Mouse (Mus musculus) lung, adult 2 months (tissue): Measurements from ENCODE around the gene Cacna2d1. TPM values are rescaled to one million over a fixed set of nuclear protein-coding genes. Genes with fewer than 3 reads are reported as not detected.

Source experiments
- DNase-seq: peaks from one replicate; pipeline ENCODE4 v3.0.0; 2022
- H3K4me1 ChIP-seq: fragments of 200-500 bp; 2 replicates; pipeline ENCODE4 v1.6.1; 2011; ENCODE audit warnings: low read length; ENCODE audit not compliant: control insufficient read depth, insufficient read depth
- H3K4me3 ChIP-seq: fragments of 200-500 bp; replicated peaks from 2 replicates; pipeline ENCODE3; 2011; ENCODE audit warnings: low read depth, mild to moderate bottlenecking, control low read depth, low read length; ENCODE audit errors: extremely low read depth
- CTCF ChIP-seq: fragments of 200-500 bp; IDR thresholded peaks from 2 replicates; pipeline ENCODE4 v1.5.1; 2011; ENCODE audit warnings: mild to moderate bottlenecking, low read length, control low read depth; ENCODE audit not compliant: insufficient read depth
- POLR2A ChIP-seq: fragments of 200-500 bp; IDR thresholded peaks from 2 replicates; pipeline ENCODE4 v1.6.1; 2011; ENCODE audit warnings: low read depth, mild to moderate bottlenecking, control low read depth, low read length, borderline replicate concordance; ENCODE audit errors: extremely low read depth
- WGBS: fragments of 180-500 bp; shearing (Covaris S2); methylation state at CpG from one replicate; pipeline ENCODE4 v1.1.7; 2018; 5-methylcytosine and 5-hydroxymethylcytosine counted together
- polyA plus RNA-seq: library from polyadenylated mRNA; depleted of rRNA; stranded (reverse); fragments of >200 nt; gene quantifications from 2 replicates; pipeline ENCODE4 v1.2.3, GENCODE M21; 2012

The Cacna2d1 gene
- polyA plus RNA-seq, 1 experiment, result 5.5 TPM

- WGBS, result 49% methylated on average over 14 of the region's 14 CpGs
- H3K4me1 ChIP-seq, result no peaks in the 10 kb centered on the region
- no peak for TF ChIP-seq POLR2A
- TF ChIP-seq CTCF, result no peak
- H3K4me3 ChIP-seq, result no peak overlapping the region
- DNase-seq, result no peak
Measured at GRCm38 (mm10) chr5:15935831-15936710, 1.6 kb downstream of the Cacna2d1 start.

DNA sequence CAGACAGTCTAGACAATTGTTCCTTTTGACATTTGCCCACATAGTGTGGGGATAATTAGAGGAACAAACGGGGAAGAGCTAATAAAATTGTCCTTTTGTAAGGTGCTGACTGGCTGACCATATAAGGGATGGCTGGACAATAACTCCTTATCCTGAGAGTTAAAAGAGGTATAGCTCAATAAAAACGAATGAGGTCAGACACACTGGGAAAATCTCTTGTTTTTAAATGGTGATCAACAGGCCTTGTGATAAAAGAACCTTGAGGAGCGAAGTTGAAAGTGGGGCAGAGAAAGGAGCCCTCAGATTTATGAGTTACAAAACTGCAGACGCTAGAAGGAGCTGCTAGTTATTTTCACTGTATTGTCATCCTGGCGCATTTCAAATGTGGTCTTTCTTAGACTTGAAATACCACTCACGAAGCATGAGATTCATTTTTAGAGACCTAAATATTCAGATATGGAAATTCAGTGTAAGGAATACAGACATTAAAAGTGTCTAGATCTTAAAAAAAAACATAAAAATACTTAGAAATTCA lies 6.8 kb downstream of the Cacna2d1 start:
- no peak for DNase-seq
- TF ChIP-seq CTCF (no peak), POLR2A (no peak)
- no peak overlapping the region for H3K4me3 ChIP-seq
- H3K4me1 ChIP-seq, result no peaks in the 10 kb centered on the region
- WGBS, result 67% methylated on average over 6 of the region's 6 CpGs

- H3K4me3 ChIP-seq, result no peak overlapping the region
- DNase-seq, result no peak
- 69% methylated on average over 4 of the region's 4 CpGs for WGBS
- no peaks in the 10 kb centered on the region for H3K4me1 ChIP-seq
- TF ChIP-seq CTCF (no peak), POLR2A (no peak)
Measured at GRCm38 (mm10) chr5:15942051-15942450, 7.6 kb downstream of the Cacna2d1 start.

GRCm38 (mm10) chr5:15948290-15949037 lies 14.0 kb downstream of the Cacna2d1 start:
- DNase-seq, result no peak
- Histone ChIP-seq H3K4me3 (no peak overlapping the region), H3K4me1 (no peaks in the 10 kb centered on the region)
- TF ChIP-seq POLR2A, result no peak
- TF ChIP-seq CTCF, result no peak
- WGBS, result 89% methylated on average over 6 of the region's 6 CpGs

DNA sequence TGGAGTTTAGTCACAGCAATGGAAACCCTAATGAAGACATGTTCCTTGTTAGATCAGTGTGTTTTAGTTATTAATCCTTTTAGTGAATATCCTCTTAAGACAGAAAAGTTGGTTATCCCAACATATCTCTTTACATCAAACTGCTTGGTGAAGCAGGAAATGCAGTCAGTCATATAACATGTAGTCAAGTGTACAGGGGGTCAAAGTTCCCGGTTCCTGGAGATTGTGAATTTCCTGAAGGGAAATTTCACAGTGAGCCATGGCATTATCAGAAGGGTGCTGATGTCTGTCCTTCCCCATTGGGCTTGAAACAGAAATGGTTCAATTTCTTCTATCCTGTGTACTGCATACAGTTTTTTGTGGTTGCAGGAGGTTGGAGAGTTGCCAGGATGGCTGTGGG lies 25.3 kb downstream of the Cacna2d1 start:
- 57% methylated on average over 1 of the region's 1 CpGs for WGBS
- TF ChIP-seq POLR2A (no peak), CTCF (no peak)
- no peak for DNase-seq
- no peaks in the 10 kb centered on the region for H3K4me1 ChIP-seq
- H3K4me3 ChIP-seq, result no peak overlapping the region

DNA sequence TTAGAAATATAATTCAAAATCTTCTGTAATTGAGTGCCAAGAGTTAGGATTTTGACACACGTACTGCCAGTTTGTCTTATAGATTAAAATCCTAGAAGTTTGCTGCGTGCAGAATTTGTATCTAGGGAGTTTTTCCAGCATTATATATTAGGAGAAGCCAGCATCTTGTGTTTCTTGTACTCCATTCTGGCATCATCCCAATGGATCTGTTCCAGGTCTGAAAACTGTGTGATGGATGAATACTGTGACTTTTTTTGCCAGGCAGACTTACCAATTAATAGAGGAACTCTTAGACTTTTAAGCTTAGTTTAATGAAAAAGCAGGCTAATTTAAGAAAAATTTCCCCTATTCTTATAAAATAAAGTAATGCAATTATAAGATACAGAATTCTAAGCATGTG lies 27.4 kb downstream of the Cacna2d1 start:
- H3K4me1 ChIP-seq, result no peaks in the 10 kb centered on the region
- WGBS, result 78% methylated on average over 2 of the region's 2 CpGs
- DNase-seq, result no peak
- H3K4me3 ChIP-seq, result no peak overlapping the region
- TF ChIP-seq CTCF (no peak), POLR2A (no peak)

- TF ChIP-seq CTCF (no peak), POLR2A (no peak)
- no peak for DNase-seq
- no peaks in the 10 kb centered on the region for H3K4me1 ChIP-seq
- no peak overlapping the region for H3K4me3 ChIP-seq
Measured at GRCm38 (mm10) chr5:15966888-15967287, 32.4 kb downstream of the Cacna2d1 start.

GRCm38 (mm10) chr5:15971821-15972220 lies 37.3 kb downstream of the Cacna2d1 start:
- Histone ChIP-seq H3K4me3 (no peak overlapping the region), H3K4me1 (no peaks in the 10 kb centered on the region)
- 70% methylated on average over 4 of the region's 4 CpGs for WGBS
- no peak for DNase-seq
- no peak for TF ChIP-seq CTCF
- TF ChIP-seq POLR2A, result no peak

DNA sequence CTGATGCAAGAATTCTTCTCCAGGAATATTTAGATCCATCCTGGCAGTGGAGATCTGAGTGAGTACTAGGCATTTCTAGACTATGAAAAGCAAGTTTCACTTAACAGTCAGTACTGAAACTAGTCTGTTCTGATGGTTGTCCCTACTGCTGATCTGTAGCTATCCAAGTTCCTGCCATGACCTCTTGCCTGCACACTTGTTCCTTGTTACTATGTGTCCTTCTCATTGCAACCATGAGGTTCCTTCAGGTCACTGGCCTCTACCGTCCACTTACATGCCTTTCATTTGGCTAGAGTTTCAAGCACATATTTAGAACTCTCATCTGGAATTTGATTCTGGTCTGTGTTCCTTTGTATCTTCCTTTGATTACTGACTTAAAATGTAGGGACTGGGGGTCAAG lies 37.9 kb downstream of the Cacna2d1 start:
- H3K4me1 ChIP-seq, result no peaks in the 10 kb centered on the region
- TF ChIP-seq CTCF (no peak), POLR2A (no peak)
- 55% methylated on average over 1 of the region's 1 CpGs for WGBS
- no peak overlapping the region for H3K4me3 ChIP-seq
- no peak for DNase-seq

DNA sequence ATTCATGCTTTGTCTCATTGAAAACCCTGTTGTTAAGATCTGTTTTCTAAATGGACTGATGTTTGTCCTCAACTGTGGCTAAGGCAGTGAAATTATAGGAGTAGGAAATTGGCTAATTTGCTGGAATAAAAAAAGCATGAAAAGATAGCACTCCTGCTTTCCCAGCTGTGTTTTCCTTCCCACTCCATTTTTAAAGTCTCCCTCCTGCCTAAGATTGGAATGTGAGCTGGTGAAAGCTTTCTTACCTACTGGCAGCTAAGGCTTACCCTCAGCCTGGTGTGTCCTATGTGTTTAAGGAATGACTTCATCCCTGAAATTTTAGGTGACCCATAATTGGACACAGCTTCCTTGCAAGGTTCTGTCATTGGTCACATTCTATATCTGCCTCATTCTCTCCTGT lies 40.2 kb downstream of the Cacna2d1 start:
- H3K4me1 ChIP-seq, result no peaks in the 10 kb centered on the region
- TF ChIP-seq CTCF, result no peak
- no peak for TF ChIP-seq POLR2A
- no peak overlapping the region for H3K4me3 ChIP-seq
- DNase-seq, result no peak
